Mouse (Mus musculus): ENCODE results near the gene Mmp21. TPM values are rescaled to one million over a fixed set of nuclear protein-coding genes. Genes with fewer than 3 reads are reported as not detected.

Mmp21 gene
- not detected in 2 replicates for polyA plus RNA-seq (2014; fragmentation: Nextera tagmentation; extraction: Ambion mirVana)

GRCm38 (mm10) chr7:133679961-133680360 is at the start of gene Mmp21:
Gene Mmp21 (minus strand): TSS chr7:133680061.
- H3K9ac ChIP-seq (ENCODE audit: low read length): no peak within 1 kb of the TSS
- no peak within 1 kb of the TSS for H3K27ac ChIP-seq (ENCODE audit: low read depth, low read length)
- no peak for ATAC-seq (replicated peaks; ENCODE audit: low FRiP score)
- H3K9me3 ChIP-seq (ENCODE audit: control insufficient read depth, low read length): no peaks in the 10 kb centered on the region; the same call in 1 of the 2 replicates
- no peaks in the 10 kb centered on the region for H3K27me3 ChIP-seq (ENCODE audit: control insufficient read depth, insufficient read depth, low read length)
- DNase-seq (ENCODE audit: low spot score): no peak
- 90% methylated on average over 3 of the region's 3 CpGs for WGBS
- no peaks in the 10 kb centered on the region for H3K36me3 ChIP-seq (ENCODE audit: control insufficient read depth, insufficient read depth, low read length)
- no peak within 1 kb of the TSS for H3K4me3 ChIP-seq (ENCODE audit: low read depth, low read length)
- no peaks in the 10 kb centered on the region for H3K4me1 ChIP-seq (replicated peaks; ENCODE audit: control insufficient read depth, insufficient read depth, low read length)
- H3K4me2 ChIP-seq (ENCODE audit: low read depth, low read length, severe bottlenecking): no peak within 1 kb of the TSS

- DNase-seq (ENCODE audit: low spot score) (no peak), ATAC-seq (replicated peaks; ENCODE audit: low FRiP score) (no peak)
- Histone ChIP-seq H3K27ac (ENCODE audit: low read depth, low read length) (no peak overlapping the region), H3K4me3 (ENCODE audit: low read depth, low read length) (no peak overlapping the region), H3K9me3 (ENCODE audit: control insufficient read depth, low read length) (no peaks in the 10 kb centered on the region), H3K4me1 (replicated peaks; ENCODE audit: control insufficient read depth, insufficient read depth, low read length) (no peaks in the 10 kb centered on the region), H3K36me3 (ENCODE audit: control insufficient read depth, insufficient read depth, low read length) (peaks cover 2% of the 10 kb centered on the region; the same call in 1 of the 2 replicates), H3K4me2 (ENCODE audit: low read depth, low read length, severe bottlenecking) (no peak overlapping the region), H3K9ac (ENCODE audit: low read length) (no peak overlapping the region), H3K27me3 (ENCODE audit: control insufficient read depth, insufficient read depth, low read length) (no peaks in the 10 kb centered on the region)
- 80% methylated on average over 5 of the region's 5 CpGs for WGBS
Measured at GRCm38 (mm10) chr7:133729351-133729750, 49.5 kb upstream of the Mmp21 start.

DNA sequence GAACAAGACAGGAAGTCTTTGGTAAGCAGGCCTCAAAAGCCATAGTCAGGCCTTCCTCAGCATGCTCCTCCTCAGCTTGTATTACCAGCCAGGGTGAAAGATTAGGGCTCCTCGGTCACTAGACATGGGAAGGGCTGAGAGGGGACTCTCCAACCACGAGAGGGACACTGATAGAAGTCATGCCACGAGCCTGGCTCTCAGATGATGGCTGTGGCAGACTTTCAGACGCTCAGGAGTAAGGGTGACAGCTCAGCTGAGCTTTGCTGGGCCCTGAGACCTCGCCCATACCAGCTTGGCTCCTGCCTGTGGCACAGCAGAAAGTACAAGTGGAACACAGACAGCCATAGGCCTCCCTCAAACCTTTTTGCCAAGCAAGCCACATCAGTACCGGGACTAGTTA is 47.2 kb upstream of the Mmp21 start:
- H3K4me1 ChIP-seq (replicated peaks; ENCODE audit: control insufficient read depth, insufficient read depth, low read length): no peaks in the 10 kb centered on the region
- DNase-seq (ENCODE audit: low spot score) (no peak), ATAC-seq (replicated peaks; ENCODE audit: low FRiP score) (no peak)
- H3K9me3 ChIP-seq (ENCODE audit: control insufficient read depth, low read length): no peaks in the 10 kb centered on the region
- peaks cover 3% of the 10 kb centered on the region; the same call in 1 of the 2 replicates for H3K36me3 ChIP-seq (ENCODE audit: control insufficient read depth, insufficient read depth, low read length)
- whole genome bisulfite sequencing: 84% methylated on average over 6 of the region's 6 CpGs
- H3K4me3 ChIP-seq (ENCODE audit: low read depth, low read length): no peak overlapping the region
- H3K27ac ChIP-seq (ENCODE audit: low read depth, low read length): no peak overlapping the region
- no peak overlapping the region for H3K4me2 ChIP-seq (ENCODE audit: low read depth, low read length, severe bottlenecking)
- H3K27me3 ChIP-seq (ENCODE audit: control insufficient read depth, insufficient read depth, low read length): no peaks in the 10 kb centered on the region
- H3K9ac ChIP-seq (ENCODE audit: low read length): no peak overlapping the region

DNA sequence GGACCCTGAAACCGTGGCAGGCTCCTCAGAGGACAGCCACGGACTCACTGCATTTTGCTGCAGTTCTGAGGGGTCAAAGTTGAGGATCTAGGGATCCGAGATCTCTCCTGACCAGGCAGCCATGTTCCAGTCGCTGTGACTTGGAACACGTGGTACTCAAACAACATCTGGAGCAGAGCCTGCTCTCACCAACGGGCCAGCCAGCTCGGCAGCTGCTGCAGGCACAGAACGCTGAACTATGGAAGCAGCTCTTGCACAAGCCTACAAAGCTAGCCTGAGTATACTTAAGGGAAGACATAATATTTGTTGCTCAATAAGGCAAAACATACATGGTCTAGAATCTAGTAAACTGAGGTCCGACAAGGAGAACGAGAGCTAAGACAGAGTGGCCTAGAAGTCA is 45.7 kb upstream of the Mmp21 start:
- H3K9me3 ChIP-seq (ENCODE audit: control insufficient read depth, low read length): no peaks in the 10 kb centered on the region
- no peaks in the 10 kb centered on the region for H3K27me3 ChIP-seq (ENCODE audit: control insufficient read depth, insufficient read depth, low read length)
- no peaks in the 10 kb centered on the region for H3K4me1 ChIP-seq (replicated peaks; ENCODE audit: control insufficient read depth, insufficient read depth, low read length)
- H3K4me3 ChIP-seq (ENCODE audit: low read depth, low read length): no peak overlapping the region
- 87% methylated on average over 10 of the region's 10 CpGs for WGBS
- ATAC-seq (replicated peaks; ENCODE audit: low FRiP score) (no peak), DNase-seq (ENCODE audit: low spot score) (no peak)
- H3K4me2 ChIP-seq (ENCODE audit: low read depth, low read length, severe bottlenecking): no peak overlapping the region
- peaks cover 9% of the 10 kb centered on the region; the same call in 1 of the 2 replicates for H3K36me3 ChIP-seq (ENCODE audit: control insufficient read depth, insufficient read depth, low read length)
- H3K9ac ChIP-seq (ENCODE audit: low read length): no peak overlapping the region
- H3K27ac ChIP-seq (ENCODE audit: low read depth, low read length): no peak overlapping the region

GRCm38 (mm10) chr7:133724844-133725243 is 45.0 kb upstream of the Mmp21 start:
- no peak for ATAC-seq (replicated peaks; ENCODE audit: low FRiP score)
- DNase-seq (ENCODE audit: low spot score): no peak
- Histone ChIP-seq H3K4me3 (ENCODE audit: low read depth, low read length) (no peak overlapping the region), H3K36me3 (ENCODE audit: control insufficient read depth, insufficient read depth, low read length) (peaks cover 13% of the 10 kb centered on the region; the same call in 1 of the 2 replicates), H3K27ac (ENCODE audit: low read depth, low read length) (no peak overlapping the region), H3K27me3 (ENCODE audit: control insufficient read depth, insufficient read depth, low read length) (no peaks in the 10 kb centered on the region), H3K4me2 (ENCODE audit: low read depth, low read length, severe bottlenecking) (no peak overlapping the region), H3K9ac (ENCODE audit: low read length) (no peak overlapping the region), H3K9me3 (ENCODE audit: control insufficient read depth, low read length) (no peaks in the 10 kb centered on the region), H3K4me1 (replicated peaks; ENCODE audit: control insufficient read depth, insufficient read depth, low read length) (no peaks in the 10 kb centered on the region)
- WGBS: 83% methylated on average over 10 of the region's 10 CpGs

DNA sequence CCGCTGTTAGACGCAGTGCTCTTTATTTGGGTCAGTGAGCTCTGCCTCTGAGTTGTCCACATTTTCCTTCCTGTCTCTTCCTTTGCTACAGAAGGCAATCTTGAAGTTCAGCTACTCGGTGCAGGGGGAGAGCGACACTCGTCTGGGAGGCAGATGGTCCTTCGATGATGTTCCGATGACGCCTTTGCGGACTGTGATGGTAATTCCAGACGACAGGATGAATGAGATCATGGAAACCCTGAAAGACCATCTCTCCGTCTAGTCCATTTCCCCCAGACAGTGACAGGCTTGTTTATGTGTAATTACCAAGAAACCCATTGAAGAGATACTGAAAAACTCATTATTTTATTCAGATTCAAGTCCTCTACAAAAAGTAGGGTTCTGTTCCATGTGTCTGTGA is 40.8 kb upstream of the Mmp21 start:
- Histone ChIP-seq H3K9me3 (ENCODE audit: control insufficient read depth, low read length) (no peaks in the 10 kb centered on the region), H3K4me2 (ENCODE audit: low read depth, low read length, severe bottlenecking) (no peak overlapping the region), H3K4me1 (replicated peaks; ENCODE audit: control insufficient read depth, insufficient read depth, low read length) (no peaks in the 10 kb centered on the region), H3K9ac (ENCODE audit: low read length) (no peak overlapping the region), H3K4me3 (ENCODE audit: low read depth, low read length) (no peak overlapping the region), H3K27me3 (ENCODE audit: control insufficient read depth, insufficient read depth, low read length) (no peaks in the 10 kb centered on the region), H3K36me3 (ENCODE audit: control insufficient read depth, insufficient read depth, low read length) (peaks cover 15% of the 10 kb centered on the region; the same call in 1 of the 2 replicates), H3K27ac (ENCODE audit: low read depth, low read length) (no peak overlapping the region)
- no peak for ATAC-seq (replicated peaks; ENCODE audit: low FRiP score)
- WGBS: 95% methylated on average over 11 of the region's 11 CpGs
- no peak for DNase-seq (ENCODE audit: low spot score)

DNA sequence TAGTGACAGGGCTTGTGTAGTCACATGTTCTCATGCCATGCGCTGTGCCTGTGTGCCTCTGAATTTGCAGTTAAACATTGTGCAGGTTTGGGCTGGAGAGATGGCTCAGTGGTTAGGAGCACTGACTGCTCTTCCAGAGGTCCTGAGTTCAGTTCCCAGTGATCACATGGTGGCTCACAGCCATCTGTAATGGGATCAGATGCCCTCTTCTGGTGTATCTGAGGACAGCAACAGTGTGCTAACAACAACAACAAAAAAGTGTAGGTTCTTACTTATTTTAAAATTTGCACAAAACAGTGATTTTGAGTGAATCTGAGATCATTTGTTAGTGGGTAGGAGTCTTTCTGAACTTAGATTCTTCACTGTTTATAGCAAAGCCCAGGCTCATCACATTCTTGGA is 38.7 kb upstream of the Mmp21 start:
- ATAC-seq (replicated peaks; ENCODE audit: low FRiP score) (no peak), DNase-seq (ENCODE audit: low spot score) (no peak)
- Histone ChIP-seq H3K4me1 (replicated peaks; ENCODE audit: control insufficient read depth, insufficient read depth, low read length) (no peaks in the 10 kb centered on the region), H3K27ac (ENCODE audit: low read depth, low read length) (no peak overlapping the region), H3K9me3 (ENCODE audit: control insufficient read depth, low read length) (no peaks in the 10 kb centered on the region), H3K36me3 (ENCODE audit: control insufficient read depth, insufficient read depth, low read length) (peaks cover 12% of the 10 kb centered on the region; the same call in 1 of the 2 replicates), H3K4me2 (ENCODE audit: low read depth, low read length, severe bottlenecking) (no peak overlapping the region), H3K4me3 (ENCODE audit: low read depth, low read length) (no peak overlapping the region), H3K9ac (ENCODE audit: low read length) (no peak overlapping the region), H3K27me3 (ENCODE audit: control insufficient read depth, insufficient read depth, low read length) (no peaks in the 10 kb centered on the region)
- 94% methylated on average over 1 of the region's 1 CpGs for WGBS

DNA sequence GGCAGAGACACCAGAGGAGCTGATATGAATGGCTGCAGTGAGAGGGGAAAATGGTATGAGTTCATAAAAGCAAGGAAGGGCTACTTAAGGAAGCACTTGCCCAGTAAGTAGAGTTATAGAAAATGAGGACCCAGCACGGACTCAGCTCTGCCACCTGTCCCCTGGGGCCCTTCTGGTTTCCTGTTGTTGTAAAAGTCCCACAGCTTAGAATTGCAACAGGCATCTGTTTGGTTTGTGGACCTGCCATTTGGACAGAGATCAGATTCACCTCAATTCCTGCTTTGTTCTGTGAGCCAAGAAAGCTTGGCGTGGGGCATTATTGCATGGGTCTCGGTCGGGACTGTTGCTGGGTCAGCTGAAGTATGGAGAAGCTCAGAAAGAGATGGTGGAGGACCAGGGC is 35.5 kb upstream of the Mmp21 start:
- Histone ChIP-seq H3K27me3 (ENCODE audit: control insufficient read depth, insufficient read depth, low read length) (no peaks in the 10 kb centered on the region), H3K4me1 (replicated peaks; ENCODE audit: control insufficient read depth, insufficient read depth, low read length) (no peaks in the 10 kb centered on the region), H3K4me2 (ENCODE audit: low read depth, low read length, severe bottlenecking) (no peak overlapping the region), H3K36me3 (ENCODE audit: control insufficient read depth, insufficient read depth, low read length) (peaks cover 4% of the 10 kb centered on the region; the same call in 1 of the 2 replicates), H3K27ac (ENCODE audit: low read depth, low read length) (no peak overlapping the region), H3K9ac (ENCODE audit: low read length) (no peak overlapping the region), H3K4me3 (ENCODE audit: low read depth, low read length) (no peak overlapping the region), H3K9me3 (ENCODE audit: control insufficient read depth, low read length) (no peaks in the 10 kb centered on the region)
- DNase-seq (ENCODE audit: low spot score): no peak
- no peak for ATAC-seq (replicated peaks; ENCODE audit: low FRiP score)
- 91% methylated on average over 4 of the region's 4 CpGs for WGBS

- Histone ChIP-seq H3K9ac (ENCODE audit: low read length) (no peak overlapping the region), H3K27me3 (ENCODE audit: control insufficient read depth, insufficient read depth, low read length) (no peaks in the 10 kb centered on the region), H3K4me1 (replicated peaks; ENCODE audit: control insufficient read depth, insufficient read depth, low read length) (no peaks in the 10 kb centered on the region; the same call in 1 of the 2 replicates), H3K36me3 (ENCODE audit: control insufficient read depth, insufficient read depth, low read length) (no peaks in the 10 kb centered on the region), H3K4me2 (ENCODE audit: low read depth, low read length, severe bottlenecking) (no peak overlapping the region), H3K9me3 (ENCODE audit: control insufficient read depth, low read length) (no peaks in the 10 kb centered on the region), H3K27ac (ENCODE audit: low read depth, low read length) (no peak overlapping the region), H3K4me3 (ENCODE audit: low read depth, low read length) (no peak overlapping the region)
- no peak for DNase-seq (ENCODE audit: low spot score)
- 95% methylated on average over 2 of the region's 2 CpGs for WGBS
- no peak for ATAC-seq (replicated peaks; ENCODE audit: low FRiP score)
Measured at GRCm38 (mm10) chr7:133707301-133707700, 27.4 kb upstream of the Mmp21 start.

All from forebrain, embryonic 11.5 days (tissue).